Mouse (Mus musculus) R1 (cell line): Measurements from ENCODE around the gene Gm48551.

Source experiments
- DNase-seq: peaks from one replicate; pipeline ENCODE4 v3.0.0-alpha.2; 2018; ENCODE audit warnings: low read depth, low spot score

Gene Gm48551

DNA sequence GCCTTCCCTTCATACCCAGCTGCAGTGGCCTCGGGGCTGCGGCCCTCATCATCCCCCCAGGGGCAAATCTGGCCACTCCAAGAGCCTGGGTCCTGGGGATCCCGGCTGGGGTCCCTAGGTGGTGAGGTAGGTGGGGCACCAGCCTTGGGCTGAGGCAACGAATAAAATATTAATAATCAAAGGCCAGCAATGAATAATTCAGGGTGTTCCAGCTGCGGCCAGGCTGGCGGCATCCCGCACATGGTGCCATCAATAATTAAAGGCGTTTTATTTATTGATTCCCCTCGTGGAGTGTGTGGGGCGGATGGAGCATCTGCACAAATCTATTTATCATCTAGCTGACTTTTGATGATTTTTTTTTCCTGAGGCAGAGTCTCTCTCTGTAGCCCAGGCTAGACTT is 19.2 kb downstream of the Gm48551 start:
- no peak for DNase-seq

- peak; percentile 95 for DNase-seq
These were observed 19.8 kb downstream of the Gm48551 start for GRCm38 (mm10) chr10:81404082-81404481.

- no peak for DNase-seq
These were observed 20.5 kb downstream of the Gm48551 start for GRCm38 (mm10) chr10:81404720-81405119.

DNA sequence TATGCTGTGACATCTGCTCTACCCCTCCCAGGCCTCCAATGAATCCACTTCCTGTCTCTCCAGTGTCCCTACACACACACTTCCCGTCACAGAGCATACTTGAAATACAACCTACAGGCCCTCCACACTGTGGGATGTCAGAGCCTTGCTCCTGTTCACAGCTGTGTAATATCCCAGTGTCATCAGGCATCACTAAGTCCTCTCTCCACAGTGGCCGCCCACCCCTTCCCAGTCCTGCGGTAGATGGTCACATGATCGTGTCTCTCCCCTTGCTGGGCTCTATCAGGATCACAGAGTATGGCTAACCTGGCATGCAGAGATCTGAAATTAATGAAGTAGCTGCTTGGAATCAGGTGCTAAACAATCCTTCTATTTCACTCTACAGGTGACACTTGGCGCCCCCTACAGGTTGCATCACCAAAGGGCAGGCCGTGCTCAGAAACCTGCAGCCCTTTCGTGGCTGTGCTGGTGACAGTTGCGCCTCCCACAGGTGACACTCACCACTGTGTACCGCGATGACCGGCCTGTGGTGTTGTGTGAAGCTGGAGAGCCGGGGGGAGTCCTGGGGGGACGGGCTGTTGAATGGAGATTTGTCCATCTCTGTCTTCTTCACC is 21.4 kb downstream of the Gm48551 start:
- DNase-seq: peak; percentile 70

DNA sequence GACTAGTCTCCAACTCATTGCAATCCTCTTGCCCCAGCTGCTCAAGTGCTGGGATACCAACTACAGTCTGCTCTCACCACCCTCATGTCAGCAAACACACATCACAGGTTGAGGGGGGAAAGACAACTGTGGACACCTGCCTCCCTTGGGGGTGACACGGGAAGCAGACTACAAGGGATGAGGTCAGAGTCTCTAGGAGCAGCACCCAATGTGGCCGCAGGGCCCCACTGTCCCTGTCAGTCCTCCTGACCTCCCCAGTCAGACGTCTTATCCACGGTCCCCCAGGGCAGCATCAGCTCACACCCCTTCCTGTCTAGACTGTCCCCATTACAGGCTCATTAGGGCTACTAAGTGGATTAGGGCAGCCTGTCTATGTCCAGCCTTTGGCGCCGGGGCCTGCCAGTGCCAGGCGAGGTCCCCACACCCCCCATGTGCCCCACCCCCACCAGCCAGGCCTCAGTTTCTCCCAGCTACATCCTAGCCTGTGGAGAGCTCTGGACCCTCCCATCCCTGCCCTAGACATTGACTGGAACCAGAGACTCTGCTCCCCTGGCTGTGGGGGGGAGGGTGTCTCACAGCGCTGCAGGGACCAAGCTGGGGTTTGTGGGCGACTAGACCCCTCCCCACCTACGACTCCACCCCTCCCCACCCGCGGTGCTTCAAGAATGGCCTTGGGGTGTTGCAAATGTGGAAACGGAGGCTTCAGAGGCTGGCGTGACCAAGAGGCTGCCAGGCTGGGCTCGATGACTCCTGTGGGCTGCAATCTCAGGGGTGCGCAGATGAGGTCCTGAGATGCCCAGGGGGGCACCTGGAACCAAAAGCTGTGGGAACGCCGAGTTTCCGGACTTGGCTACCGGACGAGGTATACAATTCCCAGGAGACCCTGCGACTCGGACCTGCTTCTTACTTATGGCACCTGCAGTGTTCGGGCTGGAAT is 22.5 kb downstream of the Gm48551 start:
- DNase-seq: no peak

DNA sequence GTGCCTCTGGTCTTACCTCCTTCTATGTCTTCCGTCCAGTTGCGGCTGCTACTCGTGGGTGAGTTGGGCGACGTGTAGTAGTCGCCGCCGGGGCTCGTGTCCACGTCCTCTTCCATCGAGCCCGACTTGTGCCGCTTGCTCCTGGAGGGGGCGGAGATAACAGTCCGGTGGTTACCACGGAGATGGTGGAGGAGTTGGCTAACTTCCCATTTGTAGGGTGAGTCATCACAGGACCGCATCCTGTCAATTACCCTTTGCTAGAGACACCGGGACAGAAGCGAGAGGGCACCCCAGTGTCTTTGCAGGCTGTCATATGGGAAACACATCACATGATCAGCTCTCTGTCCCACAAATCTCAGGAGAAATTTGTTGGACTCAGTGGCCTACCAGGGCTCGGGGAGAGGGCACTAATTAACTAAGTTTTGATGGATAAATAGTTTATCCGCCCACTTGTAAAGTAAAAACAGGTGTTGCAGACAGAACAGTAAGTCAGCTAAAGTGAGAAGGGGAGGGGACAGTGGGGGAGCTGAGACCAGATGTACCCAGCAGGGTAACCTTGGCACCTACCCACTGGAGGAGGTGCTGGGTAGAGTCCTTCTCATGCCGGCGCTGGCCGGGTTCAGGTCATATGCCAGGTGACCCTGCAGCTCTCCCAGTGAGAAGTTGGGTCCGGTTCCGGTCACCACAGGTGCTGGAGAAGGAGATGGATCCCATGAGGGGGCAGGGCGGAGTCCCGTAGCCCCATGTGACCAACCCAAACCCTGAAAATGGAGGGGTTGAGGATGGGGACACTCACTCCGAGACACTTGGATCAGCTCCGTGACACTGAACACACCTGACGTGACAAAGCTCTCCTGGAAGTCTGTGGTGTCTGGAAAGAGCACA is 23.5 kb downstream of the Gm48551 start:
- peak; percentile 79 for DNase-seq

GRCm38 (mm10) chr10:81408424-81408729 is 24.1 kb downstream of the Gm48551 start:
- DNase-seq: no peak

DNA sequence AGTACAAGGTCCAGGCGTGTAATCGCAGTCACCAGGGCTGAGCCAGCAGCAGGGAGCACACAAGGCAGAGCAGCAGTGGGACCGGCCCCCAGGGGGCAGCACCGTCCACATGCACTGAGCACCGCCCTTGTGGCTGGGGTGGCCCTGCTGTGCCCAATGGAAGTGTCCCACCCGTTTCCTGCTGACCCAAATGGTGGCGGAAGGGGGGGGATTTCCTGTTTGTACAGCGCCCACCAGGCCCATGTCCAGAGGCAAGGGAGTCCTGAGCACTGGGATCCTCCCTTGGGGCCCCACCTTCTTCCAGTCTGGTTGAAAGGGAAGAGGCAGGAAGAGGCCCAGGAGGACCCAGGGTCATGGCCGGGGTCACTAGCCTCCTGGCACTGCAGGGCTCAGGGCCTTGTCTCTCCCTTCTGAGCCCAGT is 24.6 kb downstream of the Gm48551 start:
- DNase-seq: peak; percentile 82

- peak; percentile 80 for DNase-seq
These were observed 25.1 kb downstream of the Gm48551 start for GRCm38 (mm10) chr10:81409330-81409729.

GRCm38 (mm10) chr10:81410350-81410749 is 26.1 kb downstream of the Gm48551 start:
- DNase-seq: no peak

DNA sequence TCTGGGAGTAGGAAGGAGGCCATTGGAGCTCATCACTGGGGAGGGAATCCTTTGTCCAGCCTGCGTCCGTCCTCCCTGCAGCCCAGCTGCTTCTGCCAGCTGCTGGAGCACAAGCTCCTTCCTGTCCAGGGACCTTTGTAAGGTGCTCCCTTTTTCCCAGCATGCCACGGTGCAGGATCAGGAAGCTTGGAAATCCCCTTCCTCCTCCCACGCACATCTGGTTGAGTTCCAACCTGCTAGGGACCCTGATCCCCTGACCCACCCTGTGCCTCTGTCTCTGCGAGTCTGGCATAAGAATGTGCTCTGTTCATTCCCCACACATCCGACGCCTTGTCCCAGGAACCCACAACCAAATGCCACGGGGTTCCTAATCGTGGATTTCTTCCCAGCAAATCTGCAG is 26.7 kb downstream of the Gm48551 start:
- no peak for DNase-seq

DNA sequence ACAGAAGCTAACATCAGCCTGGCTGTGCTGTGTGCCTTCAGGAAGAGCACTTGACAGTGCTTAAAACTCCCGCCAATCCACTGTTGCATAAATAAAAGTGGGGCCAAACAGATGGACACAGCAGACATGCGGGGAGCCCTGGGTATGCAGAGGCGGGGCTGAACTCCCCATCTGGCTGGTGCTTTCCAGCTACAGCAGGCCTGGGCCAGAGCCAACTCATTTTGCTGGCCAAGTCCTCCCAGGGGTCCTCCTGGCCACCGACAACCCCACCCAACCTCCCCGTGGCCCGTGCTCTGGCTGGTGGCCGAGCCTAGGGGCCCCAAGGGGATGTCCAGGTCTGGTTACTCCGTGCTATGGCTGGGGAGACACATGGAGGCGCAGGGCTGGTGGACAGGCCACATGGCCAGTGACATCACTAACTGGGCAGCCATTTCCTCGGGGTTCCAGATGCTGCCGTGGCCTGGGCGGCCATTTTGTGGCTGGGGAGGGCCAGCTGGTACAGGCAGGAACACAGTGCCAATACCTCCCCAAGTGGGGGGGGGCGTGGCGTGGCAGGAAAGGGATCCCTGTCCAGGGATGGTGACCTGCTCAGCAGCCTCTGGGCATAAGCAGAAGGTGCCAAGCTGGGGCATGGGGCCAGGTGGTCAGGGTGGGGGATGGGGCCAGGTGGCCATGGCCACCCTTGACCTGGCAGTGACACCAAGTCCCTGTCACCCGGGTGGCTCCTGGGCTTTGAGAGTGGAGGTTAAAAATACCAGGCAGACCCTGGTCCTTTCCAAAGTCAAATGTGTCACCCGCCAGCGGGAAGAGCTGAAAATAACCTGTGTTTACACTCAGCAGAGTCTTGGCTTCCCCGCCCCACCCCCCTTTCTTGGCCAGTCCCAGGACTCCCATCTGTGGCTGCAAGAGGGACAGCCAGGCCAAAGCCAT is 27.5 kb downstream of the Gm48551 start:
- no peak for DNase-seq

DNA sequence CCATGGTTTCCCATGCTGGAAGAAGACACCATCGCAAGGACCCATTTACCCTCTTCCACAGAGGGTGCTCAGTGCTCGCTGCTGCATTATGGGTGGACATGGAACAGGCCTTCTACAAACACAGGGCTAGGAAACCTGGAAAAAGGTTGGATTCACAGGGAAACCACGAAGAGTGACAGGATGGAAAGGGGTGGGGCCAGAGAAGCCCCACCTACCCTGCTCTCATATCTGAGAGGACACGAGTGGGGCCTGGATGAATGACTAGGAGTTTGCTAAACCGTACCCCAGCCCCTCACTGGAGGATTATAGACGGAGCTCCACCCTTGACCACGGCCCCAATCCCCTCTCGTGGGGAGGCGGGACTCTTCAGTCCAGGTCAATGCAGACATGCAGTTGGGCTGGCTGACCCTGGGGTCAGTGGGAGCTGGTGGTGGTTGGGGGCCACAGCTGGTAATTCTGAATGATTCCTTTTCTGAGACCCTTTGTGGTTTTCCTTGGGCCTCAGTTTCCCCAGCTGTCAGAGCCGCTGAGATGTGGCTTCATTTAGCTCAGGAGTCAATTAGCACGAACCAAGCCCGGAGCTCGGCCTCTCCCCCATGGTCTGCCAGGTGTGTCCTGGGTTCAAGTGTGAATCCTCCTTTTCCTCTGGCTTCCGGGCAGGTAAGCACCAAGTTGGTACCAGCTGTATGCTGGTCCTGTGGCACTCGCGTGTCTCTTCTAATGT is 28.5 kb downstream of the Gm48551 start:
- DNase-seq: no peak

- DNase-seq: peak; percentile 86
These were observed 29.3 kb downstream of the Gm48551 start for GRCm38 (mm10) chr10:81413310-81414261.

- no peak for DNase-seq
These were observed 30.4 kb downstream of the Gm48551 start for GRCm38 (mm10) chr10:81414682-81415081.

DNA sequence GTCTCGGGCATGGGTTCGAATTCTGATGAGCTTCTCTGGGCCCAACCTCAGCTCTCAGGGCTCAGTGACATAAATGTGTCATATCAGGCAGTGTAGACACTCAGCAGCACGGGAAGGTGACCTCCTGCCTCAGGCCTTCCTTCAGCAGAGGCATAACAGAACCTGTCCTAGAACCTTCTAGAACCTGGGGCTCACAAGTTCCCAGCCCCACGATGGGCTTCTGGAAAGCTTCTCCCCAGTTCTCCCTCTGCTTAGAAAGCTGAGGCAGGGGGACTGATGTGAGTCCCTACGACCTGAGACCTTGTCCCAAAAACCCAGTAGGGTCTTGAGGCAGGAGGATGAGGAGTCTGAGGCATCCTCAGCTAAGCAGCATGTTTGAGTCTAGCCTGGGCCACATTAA is 30.9 kb downstream of the Gm48551 start:
- no peak for DNase-seq

DNA sequence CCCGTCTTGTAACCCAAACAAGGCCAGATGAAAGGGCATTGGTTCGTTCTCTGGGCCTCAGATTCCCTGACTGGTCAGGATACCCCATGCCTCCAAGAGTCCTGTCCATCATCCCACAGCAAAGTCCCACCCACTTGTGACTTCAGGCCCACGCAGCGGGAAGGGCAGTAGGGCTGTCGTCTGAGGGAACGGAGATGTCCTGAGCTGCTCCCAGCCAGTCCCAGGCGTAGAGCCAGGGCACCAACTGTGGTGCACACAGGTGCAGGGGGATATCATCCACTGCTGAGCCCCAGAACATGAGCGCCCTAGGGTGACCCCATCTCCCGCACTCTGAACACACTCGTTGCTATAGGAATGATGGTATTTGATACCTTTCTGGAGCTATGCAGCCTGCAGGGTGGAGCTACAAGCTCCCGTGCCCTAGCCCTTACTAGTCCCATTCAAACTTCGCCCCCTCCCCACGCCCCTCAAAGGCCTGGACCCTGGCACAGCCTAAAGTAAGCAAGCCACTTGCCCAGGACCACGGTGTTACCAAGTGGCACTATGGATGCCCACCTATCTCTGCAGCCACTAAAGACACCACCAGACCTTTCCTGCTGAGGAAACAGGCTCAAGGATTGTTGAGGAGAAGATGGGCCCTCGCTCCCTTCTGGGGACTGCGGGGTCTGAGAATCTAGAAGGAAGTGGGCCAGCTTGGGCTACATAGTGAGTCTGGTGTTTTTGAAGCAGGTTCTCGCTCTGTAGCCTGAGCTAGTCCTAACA is 31.5 kb downstream of the Gm48551 start:
- DNase-seq: no peak

GRCm38 (mm10) chr10:81416581-81417226 is 32.4 kb downstream of the Gm48551 start:
- peak; percentile 96 for DNase-seq
